Mouse (Mus musculus) thymus, adult 2 months (tissue): ENCODE results near the gene Dapk2.

ENCODE experiments used
- CTCF ChIP-seq: fragments of 200-500 bp; IDR thresholded peaks from 2 replicates; pipeline ENCODE4 v1.5.1; 2012; ENCODE audit warnings: mild to moderate bottlenecking, control low read depth, low read length, moderate library complexity, borderline replicate concordance; ENCODE audit not compliant: control insufficient read depth, poor library complexity, insufficient read depth; ENCODE audit errors: extremely low read depth
- POLR2A ChIP-seq: fragments of 200-500 bp; IDR thresholded peaks from 2 replicates; pipeline ENCODE4 v1.6.1; 2012; ENCODE audit warnings: mild to moderate bottlenecking, low read length, control low read depth, moderate library complexity; ENCODE audit not compliant: control insufficient read depth, poor library complexity, insufficient read depth; ENCODE audit errors: extremely low read depth

GRCm38 (mm10) chr9:66282582-66282981 lies 124.6 kb downstream of the Dapk2 start:
- no peak for TF ChIP-seq CTCF
- no peak for TF ChIP-seq POLR2A
